Mouse (Mus musculus) erythroblast, embryonic 14.5 days (primary cell): ENCODE data around the gene Cacna2d3. TPM values are rescaled to one million over a fixed set of nuclear protein-coding genes. Genes with fewer than 3 reads are reported as not detected.

Experiments used
- H3K27me3 ChIP-seq: 2 replicates; pipeline ENCODE4 v1.6.1; 2012; ENCODE audit warnings: inconsistent platforms; ENCODE audit not compliant: control insufficient read depth
- H3K36me3 ChIP-seq: 2 replicates; pipeline ENCODE4 v1.6.1; 2012; ENCODE audit warnings: mild to moderate bottlenecking, inconsistent platforms; ENCODE audit not compliant: control insufficient read depth
- H3K4me1 ChIP-seq: 2 replicates; pipeline ENCODE4 v1.6.1; 2012; ENCODE audit warnings: inconsistent platforms; ENCODE audit not compliant: control insufficient read depth
- H3K4me3 ChIP-seq: replicated peaks from 2 replicates; pipeline ENCODE3; 2012; ENCODE audit warnings: moderate library complexity, mild to moderate bottlenecking, inconsistent platforms
- H3K9me3 ChIP-seq: 2 replicates; pipeline ENCODE4 v1.6.1; 2012; ENCODE audit warnings: low read length, inconsistent platforms, mixed read lengths; ENCODE audit not compliant: control insufficient read depth
- GATA1 ChIP-seq: IDR thresholded peaks from 2 replicates; pipeline ENCODE4 v1.6.1; 2012; ENCODE audit warnings: low read length, inconsistent platforms, mixed read lengths
- TAL1 ChIP-seq: IDR thresholded peaks from 3 replicates; pipeline ENCODE4 v1.6.1; 2012; ENCODE audit warnings: low read length, inconsistent platforms, mixed read lengths
- polyA plus RNA-seq: library from polyadenylated mRNA; stranded (reverse); fragments of >175 nt; gene quantifications from 2 replicates; pipeline ENCODE4 v1.2.3, GENCODE M21; 2012

The Cacna2d3 gene
- polyA plus RNA-seq, 1 experiment, result 0.14 TPM

- no peak overlapping the region for H3K4me3 ChIP-seq
- no peaks in the 10 kb centered on the region for H3K4me1 ChIP-seq
- TF ChIP-seq TAL1 (no peak), GATA1 (no peak)
- peaks cover 2% of the 10 kb centered on the region; the same call in 1 of the 2 replicates for H3K9me3 ChIP-seq
- H3K36me3 ChIP-seq, result no peaks in the 10 kb centered on the region
- H3K27me3 ChIP-seq, result no peaks in the 10 kb centered on the region
Observed at GRCm38 (mm10) chr14:29334216-29334615, 387.4 kb downstream of the Cacna2d3 start.

DNA sequence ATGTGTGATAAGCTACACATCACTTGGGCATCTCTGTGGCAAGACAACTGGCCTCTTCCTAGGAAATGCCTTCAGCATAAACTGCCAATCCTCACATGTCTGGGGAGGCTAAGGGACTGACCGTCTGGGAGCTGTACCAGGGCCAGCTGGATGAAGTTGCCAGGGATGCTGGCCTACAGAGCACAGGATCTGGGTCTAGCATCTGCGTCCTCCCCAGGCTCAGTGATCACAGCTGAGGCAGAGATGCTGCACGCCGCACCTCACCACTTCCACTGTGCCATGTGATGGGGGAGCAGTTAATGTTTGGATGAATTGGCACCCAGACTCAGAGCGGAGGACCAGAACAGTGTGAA lies 397.3 kb downstream of the Cacna2d3 start:
- Histone ChIP-seq H3K36me3 (no peaks in the 10 kb centered on the region), H3K27me3 (no peaks in the 10 kb centered on the region), H3K4me3 (no peak overlapping the region), H3K4me1 (no peaks in the 10 kb centered on the region), H3K9me3 (peaks cover 6% of the 10 kb centered on the region)
- TF ChIP-seq GATA1, result no peak
- TF ChIP-seq TAL1, result 0 out of 3 replicates have a peak, but pooled peaks have one; percentile 8

GRCm38 (mm10) chr14:29323718-29324429 lies 397.8 kb downstream of the Cacna2d3 start:
- H3K4me3 ChIP-seq, result no peak overlapping the region
- H3K36me3 ChIP-seq, result no peaks in the 10 kb centered on the region
- no peaks in the 10 kb centered on the region for H3K4me1 ChIP-seq
- TF ChIP-seq TAL1, result no peak
- no peak for TF ChIP-seq GATA1
- H3K9me3 ChIP-seq, result peaks cover 6% of the 10 kb centered on the region
- H3K27me3 ChIP-seq, result no peaks in the 10 kb centered on the region

- no peaks in the 10 kb centered on the region for H3K4me1 ChIP-seq
- peaks cover 4% of the 10 kb centered on the region; the same call in 1 of the 2 replicates for H3K9me3 ChIP-seq
- TF ChIP-seq TAL1, result no peak
- TF ChIP-seq GATA1, result no peak
- H3K27me3 ChIP-seq, result no peaks in the 10 kb centered on the region
- H3K36me3 ChIP-seq, result no peaks in the 10 kb centered on the region
- H3K4me3 ChIP-seq, result no peak overlapping the region
Observed at GRCm38 (mm10) chr14:29313431-29313830, 408.2 kb downstream of the Cacna2d3 start.

DNA sequence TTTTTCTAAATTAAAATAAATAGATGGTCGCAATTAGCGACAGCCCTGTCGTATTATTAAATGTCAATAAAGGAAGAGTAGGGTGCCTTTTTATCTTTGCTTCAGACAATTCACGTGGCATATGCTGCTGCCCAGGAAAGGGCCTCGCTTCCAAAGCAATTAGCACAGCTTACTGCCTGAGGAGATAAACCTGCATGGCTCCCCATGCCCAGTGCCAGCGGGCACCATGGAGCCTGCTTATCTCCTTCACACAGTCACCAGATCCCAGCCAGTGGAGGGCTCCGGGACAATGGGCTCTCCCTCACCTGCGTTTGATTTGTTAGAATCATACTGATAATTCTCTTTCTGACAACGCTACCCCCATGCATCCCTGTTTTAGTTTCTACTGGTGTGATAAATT lies 416.0 kb downstream of the Cacna2d3 start:
- Histone ChIP-seq H3K4me1 (no peaks in the 10 kb centered on the region), H3K4me3 (no peak overlapping the region), H3K27me3 (no peaks in the 10 kb centered on the region), H3K9me3 (peaks cover 3% of the 10 kb centered on the region; the same call in 1 of the 2 replicates), H3K36me3 (no peaks in the 10 kb centered on the region)
- TF ChIP-seq GATA1, result no peak
- TF ChIP-seq TAL1, result no peak

GRCm38 (mm10) chr14:29296185-29296754 lies 425.4 kb downstream of the Cacna2d3 start:
- H3K4me1 ChIP-seq, result no peaks in the 10 kb centered on the region
- H3K4me3 ChIP-seq, result no peak overlapping the region
- TF ChIP-seq GATA1 (no peak), TAL1 (no peak)
- H3K27me3 ChIP-seq, result no peaks in the 10 kb centered on the region
- H3K9me3 ChIP-seq, result no peaks in the 10 kb centered on the region; the same call in 1 of the 2 replicates
- H3K36me3 ChIP-seq, result no peaks in the 10 kb centered on the region

DNA sequence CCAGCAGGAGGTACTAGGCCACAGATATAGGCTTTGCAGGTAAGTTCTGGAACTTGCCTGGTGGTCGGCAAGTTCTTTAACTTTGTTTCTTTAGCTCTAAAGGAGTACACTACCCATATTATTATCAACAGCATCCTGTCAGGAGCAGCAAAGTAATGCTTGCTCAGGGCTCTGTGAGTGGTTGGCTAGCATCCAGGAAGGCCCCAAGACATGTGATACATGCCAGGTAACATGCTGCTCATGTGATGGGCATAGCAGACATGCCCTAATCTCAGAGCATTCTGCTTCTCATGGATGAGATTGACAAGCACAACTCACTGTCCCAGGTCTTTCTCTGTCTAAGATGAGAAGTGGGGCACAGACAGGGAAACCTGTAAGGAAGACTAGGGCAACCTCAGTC lies 442.8 kb downstream of the Cacna2d3 start:
- Histone ChIP-seq H3K4me3 (no peak overlapping the region), H3K36me3 (no peaks in the 10 kb centered on the region), H3K9me3 (no peaks in the 10 kb centered on the region), H3K4me1 (no peaks in the 10 kb centered on the region), H3K27me3 (no peaks in the 10 kb centered on the region)
- TF ChIP-seq TAL1, result no peak
- TF ChIP-seq GATA1, result no peak

DNA sequence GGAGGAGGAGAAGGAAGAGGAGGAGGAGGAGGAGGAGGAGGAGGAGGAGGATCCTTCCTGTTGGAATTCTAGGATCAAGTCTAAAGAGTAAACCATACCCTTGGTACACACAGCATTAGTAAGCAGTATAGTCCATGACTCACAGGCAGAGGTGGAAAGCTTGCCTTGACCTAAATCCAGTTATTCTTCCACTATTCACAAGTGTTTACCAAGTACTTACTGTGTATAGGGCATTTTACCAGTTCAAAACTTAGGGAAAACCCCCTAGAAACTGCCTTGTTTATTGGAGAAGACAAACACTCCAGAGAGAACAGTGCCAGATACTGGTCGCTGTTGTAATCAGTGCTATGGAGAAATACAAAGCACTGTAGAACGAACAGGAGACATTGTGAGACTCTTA lies 443.3 kb downstream of the Cacna2d3 start:
- Histone ChIP-seq H3K36me3 (no peaks in the 10 kb centered on the region), H3K4me1 (no peaks in the 10 kb centered on the region), H3K9me3 (no peaks in the 10 kb centered on the region), H3K4me3 (no peak overlapping the region), H3K27me3 (no peaks in the 10 kb centered on the region)
- TF ChIP-seq TAL1 (no peak), GATA1 (no peak)

- no peaks in the 10 kb centered on the region for H3K27me3 ChIP-seq
- H3K4me3 ChIP-seq, result no peak overlapping the region
- TF ChIP-seq GATA1, result no peak
- no peak for TF ChIP-seq TAL1
- H3K4me1 ChIP-seq, result no peaks in the 10 kb centered on the region
- H3K9me3 ChIP-seq, result no peaks in the 10 kb centered on the region
- no peaks in the 10 kb centered on the region for H3K36me3 ChIP-seq
Observed at GRCm38 (mm10) chr14:29277701-29278100, 444.0 kb downstream of the Cacna2d3 start.
